Mouse (Mus musculus) hindbrain, embryonic 16.5 days (tissue): ENCODE results near the gene Ccnb1ip1. TPM values are rescaled to one million over a fixed set of nuclear protein-coding genes. Genes with fewer than 3 reads are reported as not detected.

ENCODE experiments used
- ATAC-seq: fragments of 200-750 bp; cut with Nextera tagmentation; 2 replicates; pipeline ENCODE4 v1.8.0; 2017; ENCODE audit warnings: moderate TSS enrichment, moderate library complexity
- H3K27ac ChIP-seq: fragments of 300-500 bp; sonication (generic); 2 replicates; pipeline ENCODE4 v1.5.1; 2014; ENCODE audit warnings: low read depth, mild to moderate bottlenecking, control low read depth, low read length, moderate library complexity
- H3K27me3 ChIP-seq: fragments of 300-500 bp; sonication (generic); replicated peaks from 2 replicates; pipeline ENCODE4 v1.6.1; 2014; ENCODE audit warnings: low read length; ENCODE audit not compliant: control insufficient read depth, insufficient read depth
- H3K36me3 ChIP-seq: fragments of 300-500 bp; sonication (generic); 2 replicates; pipeline ENCODE4 v1.6.1; 2014; ENCODE audit warnings: mild to moderate bottlenecking, low read length, moderate library complexity, mixed read lengths; ENCODE audit not compliant: control insufficient read depth, insufficient read depth
- H3K4me1 ChIP-seq: fragments of 300-500 bp; sonication (generic); 2 replicates; pipeline ENCODE4 v1.6.1; 2014; ENCODE audit warnings: low read depth, low read length; ENCODE audit not compliant: control insufficient read depth, insufficient read depth
- H3K4me2 ChIP-seq: fragments of 300-500 bp; sonication (generic); 2 replicates; pipeline ENCODE4 v1.6.1; 2014; ENCODE audit warnings: mild to moderate bottlenecking, low read length, control low read depth, moderate library complexity
- H3K4me3 ChIP-seq: fragments of 300-500 bp; sonication (generic); 2 replicates; pipeline ENCODE4 v1.5.1; 2014; ENCODE audit warnings: mild to moderate bottlenecking, low read length, control low read depth, moderate library complexity
- H3K9ac ChIP-seq: fragments of 300-500 bp; sonication (generic); 2 replicates; pipeline ENCODE4 v1.6.1; 2014; ENCODE audit warnings: low read depth, mild to moderate bottlenecking, control low read depth, low read length, moderate library complexity
- H3K9me3 ChIP-seq: fragments of 300-500 bp; sonication (generic); 2 replicates; pipeline ENCODE4 v1.6.1; 2014; ENCODE audit warnings: mild to moderate bottlenecking, low read length, moderate library complexity; ENCODE audit not compliant: control insufficient read depth
- WGBS: fragments of 180-500 bp; shearing (Covaris S2); extraction: QIAGEN DNeasy Blood & Tissue Kit; methylation state at CpG from one replicate; pipeline ENCODE4 v1.1.7; 2014; 5-methylcytosine and 5-hydroxymethylcytosine counted together
- polyA plus RNA-seq: library from polyadenylated mRNA; unstranded; fragments of >200 nt; fragmentation: Nextera tagmentation; extraction: Ambion mirVana; gene quantifications from 2 replicates; pipeline ENCODE4 v1.2.1, GENCODE M21; 2015

The Ccnb1ip1 gene
- polyA plus RNA-seq, 1 experiment from 2014 or later: not detected

- 96% methylated on average over 24 of the region's 24 CpGs for WGBS
- no peaks in the 10 kb centered on the region for H3K9me3 ChIP-seq
- no peaks in the 10 kb centered on the region for H3K36me3 ChIP-seq
- ATAC-seq: no peak
- H3K4me2 ChIP-seq: no peak overlapping the region
- no peaks in the 10 kb centered on the region for H3K4me1 ChIP-seq
- H3K27me3 ChIP-seq: no peaks in the 10 kb centered on the region
- H3K4me3 ChIP-seq: no peak overlapping the region
- no peak overlapping the region for H3K27ac ChIP-seq
- no peak overlapping the region for H3K9ac ChIP-seq
These were observed 12.1 kb downstream of the Ccnb1ip1 start for GRCm38 (mm10) chr14:50795261-50795935.

DNA sequence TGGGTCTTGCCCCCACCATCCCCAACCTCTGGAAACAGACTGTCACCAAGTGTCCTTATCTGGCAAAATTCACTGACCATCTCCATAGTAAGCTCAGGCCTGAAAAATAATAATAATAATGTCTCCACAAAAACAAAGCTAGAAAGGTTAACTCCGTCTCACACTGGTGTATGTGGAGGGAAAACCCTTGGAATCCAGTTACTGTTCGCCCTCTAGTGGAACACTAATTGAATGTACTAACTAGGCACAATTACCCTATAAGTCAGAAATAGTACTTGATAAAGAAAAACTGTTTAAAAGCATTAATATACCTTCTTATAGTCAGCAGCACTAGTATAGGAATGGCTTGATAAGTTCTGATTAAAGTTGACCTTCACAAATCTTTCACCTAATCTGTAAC, 19.4 kb downstream of the Ccnb1ip1 start:
- no peaks in the 10 kb centered on the region for H3K9me3 ChIP-seq
- H3K36me3 ChIP-seq: no peaks in the 10 kb centered on the region
- no peak overlapping the region for H3K4me3 ChIP-seq
- H3K9ac ChIP-seq: no peak overlapping the region
- no peak overlapping the region for H3K4me2 ChIP-seq
- H3K27ac ChIP-seq: no peak overlapping the region
- WGBS: 9% methylated on average over 2 of the region's 2 CpGs
- no peak for ATAC-seq
- peaks cover 13% of the 10 kb centered on the region for H3K4me1 ChIP-seq
- H3K27me3 ChIP-seq: no peaks in the 10 kb centered on the region

DNA sequence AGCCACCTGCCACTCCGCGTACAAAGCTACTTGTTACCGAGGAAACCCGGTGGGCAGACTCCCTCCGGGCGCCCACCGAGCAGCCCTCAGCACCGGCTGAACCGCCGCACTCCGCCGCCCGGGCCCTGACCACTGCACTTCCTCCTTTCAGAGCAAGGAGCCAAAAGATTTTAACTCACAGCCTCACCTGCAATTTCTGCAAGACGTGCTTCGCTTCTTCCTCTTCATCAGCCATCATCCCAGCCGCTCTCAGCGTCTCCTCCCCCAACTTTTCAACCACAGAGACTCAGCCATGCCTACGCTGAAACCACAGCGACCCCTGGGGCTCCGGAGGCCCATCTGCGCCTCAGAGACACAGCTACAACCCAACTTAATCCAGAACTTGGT, 22.3 kb downstream of the Ccnb1ip1 start, which contains the start of gene Ttc5:
Gene Ttc5 (minus strand): TSS at position 269 of the 387 bp plus-strand sequence.
- Histone ChIP-seq H3K4me1 (peaks cover 16% of the 10 kb centered on the region), H3K27me3 (no peaks in the 10 kb centered on the region), H3K36me3 (peaks cover 14% of the 10 kb centered on the region), H3K9me3 (no peaks in the 10 kb centered on the region), H3K9ac (peak within 1 kb of the TSS; percentile 82), H3K27ac (peak within 1 kb of the TSS; percentile 90), H3K4me3 (peak within 1 kb of the TSS; percentile 87), H3K4me2 (peak within 1 kb of the TSS; percentile 66)
- peak; percentile 99 for ATAC-seq
- WGBS: under 1% methylated on average over 21 of the region's 21 CpGs

- Histone ChIP-seq H3K4me3 (peak overlapping the region; percentile 87), H3K36me3 (peaks cover 15% of the 10 kb centered on the region), H3K9me3 (no peaks in the 10 kb centered on the region), H3K4me1 (peaks cover 16% of the 10 kb centered on the region), H3K27me3 (no peaks in the 10 kb centered on the region), H3K9ac (peak overlapping the region; percentile 82), H3K4me2 (peak overlapping the region; percentile 66), H3K27ac (peak overlapping the region; percentile 90)
- ATAC-seq: no peak
- 27% methylated on average over 16 of the region's 16 CpGs for WGBS
These were observed 22.9 kb downstream of the Ccnb1ip1 start for GRCm38 (mm10) chr14:50784391-50785250.

DNA sequence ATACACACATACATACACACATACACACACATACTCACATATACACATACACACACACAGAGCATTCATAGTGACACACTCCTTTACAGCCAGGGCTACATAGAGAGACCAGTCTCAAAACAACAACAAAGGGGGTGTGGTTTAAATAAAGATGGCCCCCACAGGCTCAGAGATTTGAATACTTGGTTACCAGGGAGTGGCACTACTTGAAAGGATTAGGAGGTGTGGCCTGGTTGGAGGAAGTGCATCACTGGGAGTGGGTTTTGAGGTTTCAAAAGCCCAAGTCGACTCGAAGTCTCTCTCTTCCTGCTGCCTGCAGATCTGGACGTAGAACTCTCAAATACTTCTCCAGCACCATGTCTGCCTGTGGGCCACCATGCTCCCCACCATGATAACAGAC, 25.4 kb downstream of the Ccnb1ip1 start:
- no peak overlapping the region for H3K9ac ChIP-seq
- no peak overlapping the region for H3K27ac ChIP-seq
- no peak overlapping the region for H3K4me2 ChIP-seq
- H3K4me3 ChIP-seq: no peak overlapping the region
- H3K4me1 ChIP-seq: peaks cover 16% of the 10 kb centered on the region
- H3K36me3 ChIP-seq: peaks cover 21% of the 10 kb centered on the region
- H3K9me3 ChIP-seq: no peaks in the 10 kb centered on the region
- no peak for ATAC-seq
- 96% methylated on average over 3 of the region's 3 CpGs for WGBS
- no peaks in the 10 kb centered on the region for H3K27me3 ChIP-seq

- no peak overlapping the region for H3K9ac ChIP-seq
- no peak overlapping the region for H3K4me3 ChIP-seq
- H3K4me2 ChIP-seq: no peak overlapping the region
- H3K36me3 ChIP-seq: peaks cover 42% of the 10 kb centered on the region
- no peaks in the 10 kb centered on the region for H3K4me1 ChIP-seq
- no peak overlapping the region for H3K27ac ChIP-seq
- H3K9me3 ChIP-seq: no peaks in the 10 kb centered on the region
- H3K27me3 ChIP-seq: no peaks in the 10 kb centered on the region
- 86% methylated on average over 2 of the region's 2 CpGs for WGBS
- no peak for ATAC-seq
These were observed 36.2 kb downstream of the Ccnb1ip1 start for GRCm38 (mm10) chr14:50771342-50771741.

DNA sequence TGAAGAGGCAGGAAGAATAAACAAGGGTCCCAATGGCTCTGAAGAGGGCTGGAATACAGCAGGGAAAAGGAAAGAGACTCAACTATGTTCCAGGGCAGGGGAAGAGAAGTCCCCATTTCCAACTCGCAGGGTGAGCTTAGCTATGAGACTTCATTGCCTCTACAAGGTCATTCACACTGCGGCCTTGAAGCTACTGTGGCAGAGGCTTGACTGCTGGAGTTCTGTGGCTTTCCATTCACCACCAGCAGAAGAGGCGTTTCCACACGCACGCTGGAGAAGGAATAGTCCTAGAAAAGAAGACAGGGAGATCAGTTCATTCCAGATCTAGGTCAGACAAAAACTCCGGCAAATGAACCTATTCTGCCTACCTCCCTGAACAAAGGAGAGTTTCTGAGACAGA, 41.8 kb downstream of the Ccnb1ip1 start:
- 95% methylated on average over 6 of the region's 6 CpGs for WGBS
- Histone ChIP-seq H3K9me3 (no peaks in the 10 kb centered on the region), H3K4me3 (no peak overlapping the region), H3K9ac (no peak overlapping the region), H3K4me1 (no peaks in the 10 kb centered on the region), H3K36me3 (peaks cover 26% of the 10 kb centered on the region), H3K27ac (no peak overlapping the region), H3K27me3 (no peaks in the 10 kb centered on the region), H3K4me2 (no peak overlapping the region)
- ATAC-seq: no peak

DNA sequence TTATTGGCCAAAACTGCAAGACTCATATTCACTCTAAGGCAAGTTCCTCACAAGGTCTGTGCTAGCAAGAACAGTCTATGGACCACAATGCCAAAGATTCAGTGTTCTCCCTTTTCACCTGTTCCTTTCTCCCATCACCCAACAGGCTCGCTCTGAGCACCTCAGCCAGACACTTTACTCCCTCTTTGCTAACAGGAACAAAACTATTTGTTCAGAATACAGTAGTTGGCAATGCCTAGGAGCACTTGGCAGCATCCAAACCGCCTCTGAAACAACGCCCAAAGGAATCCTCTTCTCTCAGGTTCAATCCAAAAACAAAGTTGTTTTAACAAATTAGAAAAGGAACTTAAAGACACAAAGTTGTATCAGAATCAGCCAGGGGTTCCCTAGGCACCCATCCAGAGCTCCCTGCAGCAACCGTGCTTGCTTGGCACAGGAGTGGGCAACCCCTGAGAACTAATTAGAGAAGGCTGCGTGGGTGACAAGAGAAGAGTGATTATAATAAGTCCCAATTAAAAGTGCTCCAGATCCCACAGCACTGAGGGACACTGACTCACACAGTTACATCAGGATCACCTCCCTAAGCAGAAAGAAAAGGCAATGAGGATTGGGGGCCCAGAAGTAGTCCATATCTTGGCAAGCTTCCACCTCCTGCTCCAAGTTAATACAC, 49.0 kb downstream of the Ccnb1ip1 start:
- H3K4me3 ChIP-seq: no peak overlapping the region
- 60% methylated on average over 5 of the region's 5 CpGs for WGBS
- peaks cover 3% of the 10 kb centered on the region; the same call in 1 of the 2 replicates for H3K36me3 ChIP-seq
- no peak overlapping the region for H3K9ac ChIP-seq
- H3K9me3 ChIP-seq: no peaks in the 10 kb centered on the region
- no peaks in the 10 kb centered on the region for H3K27me3 ChIP-seq
- H3K4me2 ChIP-seq: no peak overlapping the region
- no peak overlapping the region for H3K27ac ChIP-seq
- no peak for ATAC-seq
- H3K4me1 ChIP-seq: no peaks in the 10 kb centered on the region

- Histone ChIP-seq H3K9ac (no peak within 1 kb of the TSS), H3K4me3 (no peak within 1 kb of the TSS), H3K27ac (no peak within 1 kb of the TSS), H3K4me2 (no peak within 1 kb of the TSS), H3K4me1 (no peaks in the 10 kb centered on the region), H3K36me3 (no peaks in the 10 kb centered on the region), H3K9me3 (no peaks in the 10 kb centered on the region), H3K27me3 (no peaks in the 10 kb centered on the region)
- ATAC-seq: no peak
These were observed 62.5 kb downstream of the Ccnb1ip1 start, which contains the start of gene Olfr749 for GRCm38 (mm10) chr14:50744994-50745393. Gene Olfr749, minus strand, starts transcription at chr14:50745094.
